Mouse (Mus musculus) cerebellum, adult 2 months (tissue): ENCODE data around the gene Lrrc46. TPM values are rescaled to one million over a fixed set of nuclear protein-coding genes. Genes with fewer than 3 reads are reported as not detected.

Experiments used
- DNase-seq, 2 experiments: peaks; one replicate each; pipeline ENCODE4 v3.0.0; 2021
- H3K27ac ChIP-seq: fragments of 200-500 bp; 2 replicates; pipeline ENCODE4 v1.5.1; 2012; ENCODE audit warnings: low read length, control low read depth, inconsistent platforms; ENCODE audit not compliant: insufficient read depth
- H3K27me3 ChIP-seq: fragments of 200-500 bp; 2 replicates; pipeline ENCODE4 v1.6.1; 2012; ENCODE audit warnings: inconsistent platforms, mild to moderate bottlenecking, low read length, moderate library complexity; ENCODE audit not compliant: control insufficient read depth, insufficient read depth
- H3K4me1 ChIP-seq: fragments of 200-500 bp; 2 replicates; pipeline ENCODE4 v1.6.1; 2011; ENCODE audit warnings: low read length; ENCODE audit not compliant: control insufficient read depth, insufficient read depth
- H3K4me3 ChIP-seq: fragments of 200-500 bp; replicated peaks from 2 replicates; pipeline ENCODE3; 2011; ENCODE audit warnings: mild to moderate bottlenecking, low read depth, low read length, control low read depth; ENCODE audit not compliant: insufficient read depth
- CTCF ChIP-seq: fragments of 200-500 bp; IDR thresholded peaks from 2 replicates; pipeline ENCODE4 v1.5.1; 2011; ENCODE audit warnings: low read depth, mild to moderate bottlenecking, control low read depth, low read length, moderate library complexity, borderline replicate concordance; ENCODE audit not compliant: insufficient read depth
- POLR2A ChIP-seq: fragments of 200-500 bp; IDR thresholded peaks from 2 replicates; pipeline ENCODE4 v1.6.1; 2011; ENCODE audit warnings: low read length, control low read depth, borderline replicate concordance; ENCODE audit not compliant: insufficient read depth
- WGBS: fragments of 180-500 bp; shearing (Covaris S2); methylation state at CpG from one replicate; pipeline ENCODE4 v1.1.7; 2018; 5-methylcytosine and 5-hydroxymethylcytosine counted together
- polyA plus RNA-seq: library from polyadenylated mRNA; depleted of rRNA; stranded (reverse); fragments of >200 nt; gene quantifications from 2 replicates; pipeline ENCODE4 v1.2.3, GENCODE M21; 2012

Lrrc46 gene
- polyA plus RNA-seq, 1 experiment = 1.4 TPM

DNA sequence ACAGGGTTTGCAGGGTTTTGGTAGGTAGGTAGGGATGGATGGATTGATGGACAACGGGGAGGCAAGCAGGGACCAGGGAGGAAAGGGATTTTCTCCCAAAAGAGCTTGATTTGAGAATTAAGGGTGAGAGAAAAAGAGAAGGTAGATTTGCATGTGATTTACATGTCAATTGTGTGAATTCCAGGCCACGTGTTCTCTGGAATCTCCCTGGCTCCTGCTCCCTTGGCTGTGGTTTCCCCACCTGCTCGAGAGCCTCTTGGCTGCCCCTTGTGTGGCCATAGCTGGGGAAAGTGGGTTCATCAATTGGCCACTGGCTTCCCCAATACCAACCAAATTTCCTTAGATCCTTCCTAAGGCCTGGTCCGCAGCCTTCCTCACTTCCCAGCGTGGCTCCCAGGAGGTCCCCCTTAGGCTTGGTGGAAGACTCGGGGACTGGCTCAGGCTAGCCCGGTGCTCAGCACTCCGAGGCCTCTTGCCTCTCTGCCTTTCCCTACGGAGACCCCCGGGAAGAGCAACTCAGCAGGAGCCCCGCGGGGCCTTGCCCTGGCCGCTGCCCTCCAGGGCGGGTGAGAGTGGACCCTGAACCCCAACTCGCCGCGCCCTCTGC lies 44.3 kb downstream of the Lrrc46 start:
- Histone ChIP-seq H3K4me1 (no peaks in the 10 kb centered on the region), H3K27ac (peak overlapping the region; percentile 13; the same call in 1 of the 2 replicates), H3K4me3 (peak overlapping the region; percentile 32), H3K27me3 (no peaks in the 10 kb centered on the region)
- TF ChIP-seq POLR2A = no peak
- no peak for TF ChIP-seq CTCF
- no peak for DNase-seq
- WGBS = 25% methylated on average over 17 of the region's 17 CpGs

DNA sequence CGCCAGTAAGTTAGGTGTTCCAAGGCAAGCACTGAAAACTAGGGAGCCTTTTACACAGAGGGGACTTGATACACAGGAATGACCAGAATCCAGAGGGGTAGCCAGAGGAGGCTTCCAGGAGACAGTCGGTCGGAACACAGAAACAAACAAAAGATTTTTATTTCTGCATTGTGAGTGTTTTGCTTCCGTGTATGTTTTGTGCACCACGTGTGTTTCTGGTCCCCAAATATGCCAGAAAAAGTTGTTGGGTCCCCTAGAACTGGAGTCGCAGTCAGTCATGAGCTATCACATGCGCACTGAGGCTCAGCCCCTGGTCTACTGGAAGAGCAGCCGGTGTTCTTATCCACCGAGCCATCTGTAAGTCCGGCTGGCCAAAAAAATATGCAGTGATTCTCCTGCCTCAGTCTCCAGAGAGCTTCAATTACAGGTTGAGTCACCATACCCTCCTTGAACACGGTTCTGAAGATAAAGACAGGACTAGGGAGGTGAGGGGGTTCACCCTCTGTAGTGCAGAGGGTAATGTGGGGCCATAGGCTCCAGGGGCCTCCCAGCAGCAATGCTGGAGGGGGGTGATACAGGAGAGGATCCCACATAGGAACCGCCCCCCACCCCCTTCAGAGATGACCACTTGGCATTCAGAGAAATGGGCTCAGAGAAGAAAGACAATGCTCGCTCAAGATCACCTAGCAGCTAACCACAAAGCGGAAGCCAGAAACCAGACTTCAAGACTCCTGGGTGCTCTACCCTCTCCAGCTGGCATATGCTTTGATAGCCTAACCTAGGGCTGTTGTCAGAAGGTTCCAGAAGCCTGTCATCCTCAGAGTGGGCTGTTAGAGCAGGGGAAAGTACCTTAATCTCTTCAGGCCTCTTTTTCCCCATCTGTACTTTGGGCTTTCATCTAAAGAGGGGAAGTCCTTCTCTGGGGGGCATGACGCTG lies 45.1 kb downstream of the Lrrc46 start:
- no peaks in the 10 kb centered on the region for H3K27me3 ChIP-seq
- no peak overlapping the region for H3K4me3 ChIP-seq
- TF ChIP-seq CTCF (no peak), POLR2A (no peak)
- WGBS = 91% methylated on average over 15 of the region's 15 CpGs
- H3K27ac ChIP-seq = no peak overlapping the region
- no peak for DNase-seq
- H3K4me1 ChIP-seq = no peaks in the 10 kb centered on the region

DNA sequence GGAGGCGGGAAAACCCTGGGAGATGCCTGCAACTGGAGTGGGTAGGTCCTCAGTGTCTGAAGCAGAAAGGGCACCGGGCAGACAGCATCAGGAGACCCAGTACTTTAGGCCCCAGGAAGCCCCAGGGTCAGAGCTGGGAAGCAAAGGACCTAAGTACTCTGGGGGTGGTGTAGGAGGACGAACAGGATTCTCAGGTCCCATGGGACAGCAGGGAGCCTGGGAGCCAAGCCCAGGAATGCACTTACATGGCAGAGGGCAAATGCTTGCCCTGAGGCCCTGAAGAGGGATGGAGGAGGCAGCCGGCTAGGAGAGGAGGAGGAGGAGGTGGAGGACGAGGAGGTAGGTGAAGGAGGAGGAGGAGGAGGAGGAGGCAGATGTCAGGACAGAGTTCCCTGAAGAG lies 46.2 kb downstream of the Lrrc46 start:
- no peaks in the 10 kb centered on the region for H3K27me3 ChIP-seq
- TF ChIP-seq CTCF (no peak), POLR2A (no peak)
- no peak for DNase-seq
- no peaks in the 10 kb centered on the region for H3K4me1 ChIP-seq
- H3K27ac ChIP-seq = no peak overlapping the region
- H3K4me3 ChIP-seq = no peak overlapping the region
- WGBS = 50% methylated on average over 5 of the region's 5 CpGs

DNA sequence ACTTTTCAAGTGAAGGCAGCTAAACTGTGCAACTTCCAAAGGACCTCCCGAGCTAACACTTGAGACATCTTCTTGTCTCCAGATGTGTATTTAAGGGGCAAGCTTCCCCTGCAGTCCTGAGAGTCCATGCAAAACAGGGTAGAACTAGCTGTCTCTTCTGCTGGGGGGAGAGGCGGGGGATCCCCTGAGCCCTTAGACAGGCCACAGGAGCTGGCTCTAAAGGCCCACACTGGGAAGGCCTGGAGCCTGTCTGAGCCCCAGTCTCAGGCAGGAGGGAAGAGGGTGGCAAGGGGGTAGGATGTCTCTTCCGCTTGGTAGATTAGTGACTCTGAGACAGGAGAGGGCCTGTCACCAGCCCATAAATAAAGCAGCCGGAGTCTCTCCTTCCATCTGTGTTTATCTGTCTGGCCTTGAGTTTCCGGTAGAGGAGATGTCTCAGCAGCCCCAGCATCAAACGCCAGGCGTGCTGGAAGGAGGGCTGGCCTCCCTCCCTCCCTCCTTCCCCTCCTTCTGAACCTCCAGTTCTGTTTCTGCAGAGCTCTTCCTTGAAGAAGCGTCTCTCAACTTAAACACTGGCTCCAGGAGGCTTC lies 48.4 kb downstream of the Lrrc46 start:
- Histone ChIP-seq H3K27ac (no peak overlapping the region), H3K27me3 (no peaks in the 10 kb centered on the region), H3K4me3 (no peak overlapping the region), H3K4me1 (no peaks in the 10 kb centered on the region)
- TF ChIP-seq POLR2A (no peak), CTCF (no peak)
- WGBS = 67% methylated on average over 8 of the region's 8 CpGs
- DNase-seq = no peak

DNA sequence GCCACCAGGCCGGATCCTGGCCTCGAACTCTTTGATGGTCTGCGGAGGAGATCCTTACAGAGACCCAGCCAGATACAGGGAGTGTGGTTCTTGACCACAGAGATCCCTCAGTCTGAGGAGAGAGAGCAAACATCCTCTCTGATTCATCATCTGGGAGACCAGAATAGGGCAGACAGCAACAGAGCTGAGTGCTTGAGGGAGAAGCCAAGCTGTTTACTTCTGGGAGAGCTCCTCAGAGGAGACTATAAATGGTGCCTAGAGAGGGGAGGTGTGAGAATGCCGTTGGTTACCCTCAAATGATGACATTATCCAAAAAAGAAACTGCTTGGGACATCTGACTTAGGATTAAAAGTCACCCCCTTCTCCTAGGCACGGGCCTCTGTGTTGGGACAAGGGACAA lies 49.7 kb downstream of the Lrrc46 start:
- TF ChIP-seq CTCF = no peak
- TF ChIP-seq POLR2A = no peak
- Histone ChIP-seq H3K27ac (no peak overlapping the region), H3K4me1 (no peaks in the 10 kb centered on the region), H3K4me3 (no peak overlapping the region), H3K27me3 (no peaks in the 10 kb centered on the region)
- DNase-seq = no peak
- WGBS = 83% methylated on average over 5 of the region's 5 CpGs

DNA sequence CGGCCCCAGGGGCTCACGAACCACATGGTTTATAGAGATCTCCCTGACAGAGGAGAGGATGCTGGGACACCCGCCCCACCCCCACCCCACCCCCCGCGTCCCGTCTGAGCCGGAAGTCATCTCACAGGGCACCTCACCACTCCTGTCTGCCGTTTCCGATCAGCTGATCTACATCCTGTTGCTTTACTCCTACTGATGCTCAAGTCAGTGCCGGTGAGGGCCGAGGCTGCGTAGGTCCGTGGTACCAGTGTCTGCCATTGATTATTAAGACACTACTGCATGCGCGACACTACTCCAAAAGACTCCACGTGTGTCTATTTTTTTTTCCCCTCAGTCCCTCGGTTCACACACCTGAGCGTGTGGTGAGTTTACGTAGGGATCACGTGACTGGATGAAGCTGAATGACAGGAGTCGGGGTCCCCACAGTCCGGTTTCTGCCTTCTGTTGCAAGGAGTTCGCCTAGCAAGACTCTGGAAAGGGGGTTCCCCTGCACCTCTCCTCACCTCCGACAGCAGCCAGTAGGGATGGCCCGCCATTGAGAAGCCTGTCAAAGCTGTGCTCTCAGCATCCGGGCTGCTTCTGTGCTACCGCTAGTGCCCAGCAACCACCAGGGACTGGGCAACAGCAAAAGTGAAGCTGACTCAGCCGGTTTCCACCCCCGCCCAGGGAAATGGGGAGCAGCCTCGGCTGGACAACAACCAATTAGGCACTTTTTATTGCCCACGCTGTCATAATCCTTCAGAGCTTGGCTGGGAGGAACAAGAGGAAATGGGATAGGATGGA lies 53.1 kb downstream of the Lrrc46 start:
- no peak for TF ChIP-seq POLR2A
- no peak for TF ChIP-seq CTCF
- 10% methylated on average over 31 of the region's 31 CpGs for WGBS
- Histone ChIP-seq H3K4me1 (no peaks in the 10 kb centered on the region), H3K4me3 (peak overlapping the region; percentile 28), H3K27me3 (no peaks in the 10 kb centered on the region), H3K27ac (no peak overlapping the region)
- DNase-seq = no peak

DNA sequence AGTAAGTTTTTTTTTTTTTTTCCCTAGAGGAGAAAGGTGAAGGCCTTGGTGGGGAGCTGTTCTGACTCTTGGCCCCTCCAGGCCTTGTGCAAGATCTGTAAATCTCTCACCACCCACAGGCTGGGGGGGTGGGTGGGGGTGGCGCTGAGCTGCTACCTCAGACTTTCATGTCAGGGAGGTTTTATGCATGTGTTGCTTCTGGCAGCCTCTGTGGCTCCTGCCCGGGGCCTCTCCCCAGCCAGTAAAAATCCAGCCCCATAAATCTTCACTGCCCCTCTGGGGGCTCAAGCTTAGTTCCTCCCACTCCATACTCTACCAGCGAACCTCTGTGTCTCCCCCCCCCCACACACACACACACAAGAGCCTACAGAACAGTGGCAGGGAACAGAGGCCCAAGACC lies 54.7 kb downstream of the Lrrc46 start:
- 33% methylated on average over 3 of the region's 3 CpGs for WGBS
- no peak for DNase-seq
- Histone ChIP-seq H3K4me1 (no peaks in the 10 kb centered on the region), H3K27me3 (no peaks in the 10 kb centered on the region), H3K4me3 (no peak overlapping the region), H3K27ac (no peak overlapping the region)
- TF ChIP-seq CTCF (no peak), POLR2A (no peak)
